Comparison of ENCODE assay signal across 1 mouse cellular context in genomic region chr2:10369676-10370075, GRCm38 (mm10).
TF ChIP-seq lines count a peak whose summit lies in the region.

No protein-coding gene starts in this region.

TF ChIP-seq in ES-E14, 5 proteins besides CTCF, POLR2A, EP300 and RAD21 (continued from another document):
- no peak for TF ChIP-seq ZNF384 (IDR thresholded peaks at IDR 0.05; ENCODE audit: low read depth, low read length)
- no peak for TF ChIP-seq HCFC1 (IDR thresholded peaks at IDR 0.05; ENCODE audit: borderline replicate concordance, insufficient read depth, low read length)
- no peak for TF ChIP-seq MAFK (IDR thresholded peaks at IDR 0.05; ENCODE audit: insufficient read depth, low read depth, low read length)
- no peak for TF ChIP-seq CHD2 (IDR thresholded peaks at IDR 0.05; ENCODE audit: low read depth, low read length)
